Mouse (Mus musculus) liver, embryonic 12.5 days (tissue): ENCODE data around the gene Cry2. TPM values are rescaled to one million over a fixed set of nuclear protein-coding genes. Genes with fewer than 3 reads are reported as not detected.

ENCODE experiments used
- ATAC-seq: fragments of 200-750 bp; cut with Nextera tagmentation; 2 replicates; pipeline ENCODE4 v1.8.0; 2017; ENCODE audit warnings: moderate number of reproducible peaks, mild to moderate bottlenecking, moderate library complexity
- H3K27ac ChIP-seq: fragments of 300-500 bp; sonication (generic); 2 replicates; pipeline ENCODE4 v1.5.1; 2016; ENCODE audit warnings: mild to moderate bottlenecking
- H3K27me3 ChIP-seq: fragments of 300-500 bp; sonication (generic); replicated peaks from 2 replicates; pipeline ENCODE4 v1.6.1; 2016; ENCODE audit warnings: mild to moderate bottlenecking, moderate library complexity
- H3K36me3 ChIP-seq: fragments of 300-500 bp; sonication (generic); 2 replicates; pipeline ENCODE4 v1.6.1; 2016; ENCODE audit warnings: mild to moderate bottlenecking, moderate library complexity
- H3K4me1 ChIP-seq: fragments of 300-500 bp; sonication (generic); 2 replicates; pipeline ENCODE4 v1.6.1; 2016
- H3K4me2 ChIP-seq: fragments of 300-500 bp; sonication (generic); 2 replicates; pipeline ENCODE4 v1.6.1; 2016; ENCODE audit warnings: mild to moderate bottlenecking, moderate library complexity
- H3K4me3 ChIP-seq: fragments of 300-500 bp; sonication (generic); 2 replicates; pipeline ENCODE4 v1.5.1; 2016; ENCODE audit warnings: mild to moderate bottlenecking, moderate library complexity
- H3K9ac ChIP-seq: fragments of 300-500 bp; sonication (generic); 2 replicates; pipeline ENCODE4 v1.6.1; 2016; ENCODE audit warnings: mild to moderate bottlenecking, moderate library complexity
- H3K9me3 ChIP-seq: fragments of 300-500 bp; sonication (generic); replicated peaks from 2 replicates; pipeline ENCODE4 v1.6.1; 2016; ENCODE audit warnings: mild to moderate bottlenecking, moderate library complexity
- WGBS: fragments of 180-500 bp; shearing (Covaris S2); methylation state at CpG from one replicate; pipeline ENCODE4 v1.1.7; 2016; ENCODE audit not compliant: insufficient replicate concordance; 5-methylcytosine and 5-hydroxymethylcytosine counted together
- polyA plus RNA-seq: library from polyadenylated mRNA; unstranded; fragments of >200 nt; fragmentation: Nextera tagmentation; extraction: Ambion mirVana; gene quantifications from 2 replicates; pipeline ENCODE4 v1.2.1, GENCODE M21; 2016

The Cry2 gene
- polyA plus RNA-seq, 1 experiment from 2014 or later: 14.1 TPM

DNA sequence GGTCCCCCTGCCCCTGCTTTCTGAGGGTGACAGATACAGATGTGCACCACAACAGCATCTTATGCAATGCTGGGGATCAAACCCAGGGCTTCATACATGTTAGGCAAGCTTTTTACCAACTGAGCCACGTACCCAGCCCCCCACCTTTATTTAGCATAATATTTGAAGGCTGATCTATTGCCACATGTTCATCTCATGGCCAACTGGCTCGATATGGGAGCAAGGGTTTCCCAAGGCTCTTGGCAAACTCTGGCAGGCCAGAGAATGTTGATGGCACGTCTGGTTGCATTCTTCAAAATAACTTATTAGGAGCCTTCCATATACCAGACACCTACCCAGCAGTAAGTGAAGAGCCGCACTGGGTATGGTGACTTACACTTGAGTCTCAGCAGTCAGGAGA lies 9.5 kb upstream of the Cry2 start:
- Histone ChIP-seq H3K9me3 (no peaks in the 10 kb centered on the region), H3K9ac (no peak overlapping the region), H3K4me1 (peaks cover 59% of the 10 kb centered on the region), H3K36me3 (no peaks in the 10 kb centered on the region), H3K27me3 (peaks cover 36% of the 10 kb centered on the region), H3K27ac (no peak overlapping the region), H3K4me3 (no peak overlapping the region), H3K4me2 (no peak overlapping the region)
- WGBS: 76% methylated on average over 4 of the region's 4 CpGs
- ATAC-seq: no peak

- Histone ChIP-seq H3K27ac (no peak overlapping the region), H3K4me2 (no peak overlapping the region), H3K36me3 (no peaks in the 10 kb centered on the region), H3K9ac (no peak overlapping the region), H3K4me3 (no peak overlapping the region), H3K9me3 (no peaks in the 10 kb centered on the region), H3K27me3 (peaks cover 28% of the 10 kb centered on the region), H3K4me1 (peaks cover 66% of the 10 kb centered on the region)
- 59% methylated on average over 12 of the region's 12 CpGs for WGBS
- no peak for ATAC-seq
Measured at GRCm38 (mm10) chr2:92442419-92443001, 8.7 kb upstream of the Cry2 start.

GRCm38 (mm10) chr2:92440432-92440831 lies 6.6 kb upstream of the Cry2 start:
- 59% methylated on average over 6 of the region's 6 CpGs for WGBS

DNA sequence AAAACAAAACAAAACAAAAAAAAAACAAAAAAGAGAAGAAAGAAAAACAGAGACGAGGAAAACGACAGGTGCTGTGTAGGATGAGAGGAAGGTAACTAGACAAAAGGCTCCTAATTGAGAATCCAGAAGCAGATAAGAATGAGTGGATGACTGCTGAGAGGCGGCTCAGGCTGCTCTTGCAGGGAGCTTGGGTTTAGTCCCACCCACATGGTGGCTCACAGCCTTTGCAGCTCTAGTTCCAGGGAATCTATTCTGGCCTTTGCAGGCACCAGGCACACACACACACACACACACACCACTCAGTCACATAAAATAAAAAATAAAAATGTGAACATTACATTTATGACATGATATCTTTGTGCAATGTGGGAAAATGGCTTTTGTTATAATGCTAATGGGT lies 4.7 kb upstream of the Cry2 start:
- Histone ChIP-seq H3K4me3 (no peak overlapping the region), H3K4me1 (peaks cover 50% of the 10 kb centered on the region), H3K36me3 (no peaks in the 10 kb centered on the region), H3K27me3 (peaks cover 14% of the 10 kb centered on the region; the same call in 1 of the 2 replicates), H3K9me3 (no peaks in the 10 kb centered on the region), H3K4me2 (no peak overlapping the region), H3K27ac (no peak overlapping the region), H3K9ac (no peak overlapping the region)
- no peak for ATAC-seq
- WGBS: 46% methylated on average over 3 of the region's 3 CpGs

More at GRCm38 (mm10) chr2:92440432-92440831, 6.6 kb upstream of the Cry2 start:
- Histone ChIP-seq H3K27me3 (0 out of 2 replicates have a peak, but pooled peaks cover 17% of the 10 kb centered on the region), H3K4me2 (no peak overlapping the region), H3K4me1 (peaks cover 55% of the 10 kb centered on the region), H3K27ac (no peak overlapping the region), H3K36me3 (no peaks in the 10 kb centered on the region), H3K4me3 (no peak overlapping the region), H3K9ac (no peak overlapping the region), H3K9me3 (no peaks in the 10 kb centered on the region)
- no peak for ATAC-seq

GRCm38 (mm10) chr2:92437875-92438274 lies 4.0 kb upstream of the Cry2 start:
- Histone ChIP-seq H3K9ac (no peak overlapping the region), H3K27ac (peak overlapping the region; percentile 41), H3K27me3 (peaks cover 14% of the 10 kb centered on the region; the same call in 1 of the 2 replicates), H3K4me1 (peaks cover 50% of the 10 kb centered on the region), H3K4me3 (0 out of 2 replicates have a peak overlapping the region, but pooled peaks have one; percentile 5), H3K4me2 (peak overlapping the region; percentile 51), H3K9me3 (no peaks in the 10 kb centered on the region), H3K36me3 (no peaks in the 10 kb centered on the region)
- ATAC-seq: no peak
- 1% methylated on average over 5 of the region's 5 CpGs for WGBS

- Histone ChIP-seq H3K4me3 (no peak overlapping the region), H3K36me3 (no peaks in the 10 kb centered on the region), H3K27ac (peak overlapping the region; percentile 41), H3K9me3 (no peaks in the 10 kb centered on the region), H3K4me2 (peak overlapping the region; percentile 51), H3K9ac (no peak overlapping the region), H3K27me3 (peaks cover 14% of the 10 kb centered on the region; the same call in 1 of the 2 replicates), H3K4me1 (peaks cover 52% of the 10 kb centered on the region)
- ATAC-seq: no peak
- 35% methylated on average over 4 of the region's 4 CpGs for WGBS
Measured at GRCm38 (mm10) chr2:92437366-92437765, 3.5 kb upstream of the Cry2 start.

- H3K27me3 ChIP-seq: peaks cover 7% of the 10 kb centered on the region; the same call in 1 of the 2 replicates
- H3K9me3 ChIP-seq: no peaks in the 10 kb centered on the region
- H3K4me3 ChIP-seq: no peak overlapping the region
- no peak overlapping the region for H3K27ac ChIP-seq
- H3K4me1 ChIP-seq: peaks cover 60% of the 10 kb centered on the region
- ATAC-seq: no peak
- no peaks in the 10 kb centered on the region for H3K36me3 ChIP-seq
- H3K9ac ChIP-seq: no peak overlapping the region
- WGBS: 61% methylated on average over 6 of the region's 6 CpGs
- peak overlapping the region; percentile 99 for H3K4me2 ChIP-seq
Measured at GRCm38 (mm10) chr2:92435023-92435422, 1.2 kb upstream of the Cry2 start.

- Histone ChIP-seq H3K4me1 (peaks cover 67% of the 10 kb centered on the region), H3K27me3 (peaks cover 7% of the 10 kb centered on the region; the same call in 1 of the 2 replicates), H3K27ac (no peak overlapping the region), H3K36me3 (0 out of 2 replicates have a peak, but pooled peaks cover 5% of the 10 kb centered on the region), H3K4me2 (peak overlapping the region; percentile 99), H3K9me3 (no peaks in the 10 kb centered on the region), H3K9ac (peak overlapping the region; percentile 68), H3K4me3 (peak overlapping the region; percentile 87)
- 12% methylated on average over 12 of the region's 12 CpGs for WGBS
- no peak for ATAC-seq
Measured at GRCm38 (mm10) chr2:92434375-92434745, 517 bp upstream of the Cry2 start.

DNA sequence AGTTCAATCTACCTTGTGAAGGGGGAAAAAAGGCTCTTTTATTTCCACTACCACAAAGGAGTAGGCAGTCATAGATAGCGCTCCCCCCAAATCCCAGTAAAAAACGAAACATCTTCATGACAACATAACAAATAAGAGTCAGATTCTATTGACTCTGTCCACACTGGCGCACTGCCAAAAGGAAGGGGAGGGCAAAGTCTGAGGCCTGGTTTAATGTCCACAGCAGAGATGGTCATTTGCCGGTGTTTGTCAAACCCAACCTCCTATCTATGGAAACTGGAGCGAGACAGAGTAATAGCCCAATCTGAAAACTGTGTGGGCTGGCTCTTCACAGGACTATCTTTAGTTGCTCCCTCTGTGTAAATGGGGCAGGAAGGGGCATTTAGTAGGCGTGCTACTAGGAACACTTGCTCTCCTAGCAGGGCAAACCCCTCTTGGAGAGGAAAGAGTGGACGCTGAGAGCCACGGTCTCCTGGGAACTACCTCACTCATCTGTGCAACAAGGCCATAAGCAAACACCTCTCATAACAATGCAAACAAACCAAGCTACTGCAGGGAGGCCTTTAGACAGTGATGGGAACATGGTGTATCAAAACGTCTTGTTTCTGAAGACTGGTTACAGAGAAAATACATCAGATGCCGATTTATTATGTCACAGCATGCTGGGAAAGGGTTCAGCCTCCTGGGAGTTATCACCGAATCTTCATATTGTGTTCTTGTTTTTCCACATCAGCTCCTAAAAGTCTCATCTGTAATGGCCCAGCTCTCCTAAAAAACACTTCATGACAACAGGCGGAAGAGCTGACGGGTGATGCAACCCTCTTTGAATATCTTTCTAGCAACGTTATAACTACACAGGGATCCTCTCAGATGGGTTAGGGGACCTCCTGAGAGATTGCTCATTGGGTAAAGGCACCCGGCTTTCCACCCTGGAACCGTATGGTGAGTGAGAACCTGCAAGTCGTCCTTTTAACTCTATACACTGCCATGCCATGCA lies 1.2 kb downstream of the Cry2 start:
- ATAC-seq: no peak
- WGBS: 48% methylated on average over 17 of the region's 17 CpGs
- Histone ChIP-seq H3K27ac (peak overlapping the region; percentile 83), H3K9me3 (no peaks in the 10 kb centered on the region), H3K4me2 (peak overlapping the region; percentile 99), H3K27me3 (peaks cover 7% of the 10 kb centered on the region; the same call in 1 of the 2 replicates), H3K9ac (peak overlapping the region; percentile 90), H3K4me3 (peak overlapping the region; percentile 87), H3K4me1 (peaks cover 78% of the 10 kb centered on the region), H3K36me3 (0 out of 2 replicates have a peak, but pooled peaks cover 7% of the 10 kb centered on the region)

DNA sequence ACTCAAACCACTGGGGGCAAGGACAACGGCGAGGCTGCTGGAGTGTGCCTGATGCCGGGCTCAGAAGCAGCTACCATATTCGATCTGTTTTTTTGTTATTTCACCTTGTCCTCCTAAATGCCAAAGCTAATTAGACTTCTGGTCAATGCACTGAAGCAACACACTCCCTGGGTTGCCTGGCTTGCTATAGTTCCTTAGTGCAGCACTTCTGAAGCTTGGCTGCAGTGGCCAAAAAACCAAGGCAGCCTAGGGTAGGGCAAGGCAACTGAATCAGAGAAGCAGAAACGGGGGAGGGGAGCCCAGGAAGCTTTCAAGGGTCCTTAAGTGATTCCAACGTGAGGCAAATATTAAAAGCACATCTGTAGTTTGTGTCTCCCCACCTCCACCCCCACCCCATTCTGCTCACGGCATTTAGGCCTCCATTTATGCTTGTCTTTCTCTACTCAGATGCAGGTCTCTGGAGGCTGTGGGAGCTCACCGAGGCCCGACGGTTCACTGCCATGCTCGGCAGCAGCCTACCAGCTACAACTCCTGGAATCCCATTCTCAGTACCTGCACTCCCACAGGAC lies 2.1 kb downstream of the Cry2 start:
- Histone ChIP-seq H3K9ac (peak overlapping the region; percentile 90; the same call in 1 of the 2 replicates), H3K27me3 (peaks cover 7% of the 10 kb centered on the region; the same call in 1 of the 2 replicates), H3K36me3 (peaks cover 9% of the 10 kb centered on the region), H3K4me2 (peak overlapping the region; percentile 99), H3K9me3 (no peaks in the 10 kb centered on the region), H3K4me3 (peak overlapping the region; percentile 87), H3K27ac (peak overlapping the region; percentile 83), H3K4me1 (peaks cover 75% of the 10 kb centered on the region)
- ATAC-seq: no peak
- 45% methylated on average over 11 of the region's 11 CpGs for WGBS

GRCm38 (mm10) chr2:92430723-92431541 lies 2.9 kb downstream of the Cry2 start:
- peak overlapping the region; percentile 83; the same call in 1 of the 2 replicates for H3K27ac ChIP-seq
- H3K36me3 ChIP-seq: peaks cover 16% of the 10 kb centered on the region
- H3K9me3 ChIP-seq: no peaks in the 10 kb centered on the region
- peaks cover 75% of the 10 kb centered on the region for H3K4me1 ChIP-seq
- H3K4me3 ChIP-seq: peak overlapping the region; percentile 87
- 59% methylated on average over 21 of the region's 21 CpGs for WGBS
- H3K27me3 ChIP-seq: peaks cover 6% of the 10 kb centered on the region; the same call in 1 of the 2 replicates
- H3K9ac ChIP-seq: peak overlapping the region; percentile 90; the same call in 1 of the 2 replicates
- peak; percentile 39 for ATAC-seq
- peak overlapping the region; percentile 99 for H3K4me2 ChIP-seq
